Mouse (Mus musculus): ENCODE results near the gene Vmn1r115.
"Not testable (repeated sequence)": the region's sequence is repeated elsewhere in the genome, so short reads cannot be mapped to it uniquely, and the experiment has no call there.

GRCm38 (mm10) chr7:20844885-20845284 is at the start of gene Vmn1r115:
- not testable (repeated sequence) for TF ChIP-seq CTCF (IDR thresholded peaks at IDR 0.05; ENCODE audit: low read depth, low read length); POLR2A (IDR thresholded peaks at IDR 0.05; ENCODE audit: borderline replicate concordance, low read depth, low read length)

Measured in bone marrow macrophage, adult 2 months (primary cell).